Mouse (Mus musculus): ENCODE results near the gene Rac2. TPM values are rescaled to one million over a fixed set of nuclear protein-coding genes. Genes with fewer than 3 reads are reported as not detected.
A peak's percentile ranks its signal among the peaks of the same experiment; 100 is the strongest.

Gene Rac2
- total RNA-seq, 1 experiment from 2014 or later: 125 TPM

- no peak for ATAC-seq (replicated peaks; ENCODE audit: insufficient number of reproducible peaks, low FRiP score, low TSS enrichment, poor library complexity, severe bottlenecking)
Measured at GRCm38 (mm10) chr15:78557693-78558535, 14.7 kb downstream of the Rac2 start.

- no peak for ATAC-seq (replicated peaks; ENCODE audit: insufficient number of reproducible peaks, low FRiP score, low TSS enrichment, poor library complexity, severe bottlenecking)
Measured at GRCm38 (mm10) chr15:78554545-78555313, 17.9 kb downstream of the Rac2 start.

- ATAC-seq (replicated peaks; ENCODE audit: insufficient number of reproducible peaks, low FRiP score, low TSS enrichment, poor library complexity, severe bottlenecking): no peak
Measured at GRCm38 (mm10) chr15:78549189-78549734, 23.3 kb downstream of the Rac2 start.

GRCm38 (mm10) chr15:78548711-78549110, 23.9 kb downstream of the Rac2 start:
- no peak for ATAC-seq (replicated peaks; ENCODE audit: insufficient number of reproducible peaks, low FRiP score, low TSS enrichment, poor library complexity, severe bottlenecking)

GRCm38 (mm10) chr15:78548336-78548665, 24.3 kb downstream of the Rac2 start:
- ATAC-seq (replicated peaks; ENCODE audit: insufficient number of reproducible peaks, low FRiP score, low TSS enrichment, poor library complexity, severe bottlenecking): no peak

- peak; percentile 51; the same call in 1 of the 2 replicates for ATAC-seq (replicated peaks; ENCODE audit: insufficient number of reproducible peaks, low FRiP score, low TSS enrichment, poor library complexity, severe bottlenecking)
Measured at GRCm38 (mm10) chr15:78547415-78548335, 24.9 kb downstream of the Rac2 start.

GRCm38 (mm10) chr15:78546060-78546459, 26.5 kb downstream of the Rac2 start:
- ATAC-seq (replicated peaks; ENCODE audit: insufficient number of reproducible peaks, low FRiP score, low TSS enrichment, poor library complexity, severe bottlenecking): no peak

- no peak for ATAC-seq (replicated peaks; ENCODE audit: insufficient number of reproducible peaks, low FRiP score, low TSS enrichment, poor library complexity, severe bottlenecking)
Measured at GRCm38 (mm10) chr15:78544561-78545001, 28.0 kb downstream of the Rac2 start, which contains the start of gene Sstr3. Sstr3 (minus strand) TSS chr15:78544685.

GRCm38 (mm10) chr15:78544041-78544440, 28.5 kb downstream of the Rac2 start:
- no peak for ATAC-seq (replicated peaks; ENCODE audit: insufficient number of reproducible peaks, low FRiP score, low TSS enrichment, poor library complexity, severe bottlenecking)

- ATAC-seq (replicated peaks; ENCODE audit: insufficient number of reproducible peaks, low FRiP score, low TSS enrichment, poor library complexity, severe bottlenecking): no peak
Measured at GRCm38 (mm10) chr15:78542767-78543303, 29.7 kb downstream of the Rac2 start.

- ATAC-seq (replicated peaks; ENCODE audit: insufficient number of reproducible peaks, low FRiP score, low TSS enrichment, poor library complexity, severe bottlenecking): no peak
Measured at GRCm38 (mm10) chr15:78542098-78542766, 30.4 kb downstream of the Rac2 start.

GRCm38 (mm10) chr15:78541606-78542005, 31.0 kb downstream of the Rac2 start:
- no peak for ATAC-seq (replicated peaks; ENCODE audit: insufficient number of reproducible peaks, low FRiP score, low TSS enrichment, poor library complexity, severe bottlenecking)

- no peak for ATAC-seq (replicated peaks; ENCODE audit: insufficient number of reproducible peaks, low FRiP score, low TSS enrichment, poor library complexity, severe bottlenecking)
Measured at GRCm38 (mm10) chr15:78541036-78541435, 31.5 kb downstream of the Rac2 start.

GRCm38 (mm10) chr15:78535723-78536421, 36.7 kb downstream of the Rac2 start:
- no peak for ATAC-seq (replicated peaks; ENCODE audit: insufficient number of reproducible peaks, low FRiP score, low TSS enrichment, poor library complexity, severe bottlenecking)

GRCm38 (mm10) chr15:78533346-78533835, 39.2 kb downstream of the Rac2 start:
- no peak for ATAC-seq (replicated peaks; ENCODE audit: insufficient number of reproducible peaks, low FRiP score, low TSS enrichment, poor library complexity, severe bottlenecking)

GRCm38 (mm10) chr15:78532566-78533345, 39.8 kb downstream of the Rac2 start:
- no peak for ATAC-seq (replicated peaks; ENCODE audit: insufficient number of reproducible peaks, low FRiP score, low TSS enrichment, poor library complexity, severe bottlenecking)

Data from monocyte, adult 5-6 weeks (primary cell).